Mouse (Mus musculus) brown adipose tissue, adult 24 weeks (tissue): ENCODE results near the gene Tmem14c. TPM values are rescaled to one million over a fixed set of nuclear protein-coding genes. Genes with fewer than 3 reads are reported as not detected.
"Not testable (repeated sequence)": the region's sequence is repeated elsewhere in the genome, so short reads cannot be mapped to it uniquely, and the experiment has no call there.

Source experiments
- H3K27ac ChIP-seq: fragments of 200-500 bp; replicated peaks from 2 replicates; pipeline ENCODE4 v1.5.1; 2012; ENCODE audit warnings: low read depth, mild to moderate bottlenecking, low read length
- H3K4me1 ChIP-seq: fragments of 200-500 bp; 2 replicates; pipeline ENCODE4 v1.6.1; 2012; ENCODE audit warnings: low read length, mixed read lengths; ENCODE audit not compliant: control insufficient read depth, insufficient read depth, insufficient read length
- H3K4me3 ChIP-seq: fragments of 200-500 bp; 2 replicates; pipeline ENCODE4 v1.5.1; 2012; ENCODE audit warnings: low read depth, mild to moderate bottlenecking, low read length, moderate library complexity; ENCODE audit not compliant: insufficient read depth
- polyA plus RNA-seq: library from polyadenylated mRNA; stranded (reverse); fragments of >200 nt; gene quantifications from 2 replicates; pipeline ENCODE4 v1.2.4, GENCODE M21; 2012; ENCODE audit not compliant: missing spikeins, insufficient read depth, insufficient read length

Gene Tmem14c
- 595 and 651 TPM in 2 replicates for polyA plus RNA-seq

GRCm38 (mm10) chr13:41015829-41016634 is at the start of gene Tmem14c:
Tmem14c (plus strand) TSS chr13:41016292.
- Histone ChIP-seq H3K27ac (peak within 1 kb of the TSS; percentile 88), H3K4me1 (peaks cover 19% of the 10 kb centered on the region), H3K4me3 (peak within 1 kb of the TSS; percentile 73)

GRCm38 (mm10) chr13:40967609-40968008 is 48.5 kb upstream of the Tmem14c start:
- Histone ChIP-seq H3K4me3 (no peak overlapping the region), H3K4me1 (peaks cover 3% of the 10 kb centered on the region; the same call in 1 of the 2 replicates), H3K27ac (no peak overlapping the region)

GRCm38 (mm10) chr13:40968564-40968963 is 47.5 kb upstream of the Tmem14c start:
- Histone ChIP-seq H3K4me1 (peaks cover 3% of the 10 kb centered on the region; the same call in 1 of the 2 replicates), H3K4me3 (no peak overlapping the region), H3K27ac (no peak overlapping the region)

GRCm38 (mm10) chr13:40969761-40970390 is 46.2 kb upstream of the Tmem14c start:
- peaks cover 3% of the 10 kb centered on the region; the same call in 1 of the 2 replicates for H3K4me1 ChIP-seq
- no peak overlapping the region for H3K4me3 ChIP-seq
- H3K27ac ChIP-seq = no peak overlapping the region

- Histone ChIP-seq H3K27ac (no peak overlapping the region), H3K4me3 (no peak overlapping the region), H3K4me1 (peaks cover 3% of the 10 kb centered on the region; the same call in 1 of the 2 replicates)
Observed at GRCm38 (mm10) chr13:40971261-40971660, 44.8 kb upstream of the Tmem14c start.

- no peak overlapping the region for H3K4me3 ChIP-seq
- H3K4me1 ChIP-seq = peaks cover 3% of the 10 kb centered on the region; the same call in 1 of the 2 replicates
- no peak overlapping the region for H3K27ac ChIP-seq
Observed at GRCm38 (mm10) chr13:40971831-40972230, 44.3 kb upstream of the Tmem14c start.

- H3K27ac ChIP-seq = no peak overlapping the region
- H3K4me1 ChIP-seq = peaks cover 5% of the 10 kb centered on the region; the same call in 1 of the 2 replicates
- H3K4me3 ChIP-seq = no peak overlapping the region
Observed at GRCm38 (mm10) chr13:40972976-40973375, 43.1 kb upstream of the Tmem14c start.

GRCm38 (mm10) chr13:40977609-40978008 is 38.5 kb upstream of the Tmem14c start:
- H3K4me3 ChIP-seq = no peak overlapping the region

GRCm38 (mm10) chr13:40978652-40979051 is 37.4 kb upstream of the Tmem14c start:
- H3K4me3 ChIP-seq = peak overlapping the region; percentile 3; the same call in 1 of the 2 replicates
- peaks cover 6% of the 10 kb centered on the region; the same call in 1 of the 2 replicates for H3K4me1 ChIP-seq
- peak overlapping the region; percentile 92 for H3K27ac ChIP-seq

More at GRCm38 (mm10) chr13:40977609-40978008, 38.5 kb upstream of the Tmem14c start:
- Histone ChIP-seq H3K27ac (no peak overlapping the region), H3K4me1 (peaks cover 6% of the 10 kb centered on the region; the same call in 1 of the 2 replicates)

GRCm38 (mm10) chr13:40979321-40979720 is 36.8 kb upstream of the Tmem14c start:
- H3K4me1 ChIP-seq = peaks cover 6% of the 10 kb centered on the region; the same call in 1 of the 2 replicates
- 0 out of 2 replicates have a peak overlapping the region, but pooled peaks have one; percentile 3 for H3K4me3 ChIP-seq
- H3K27ac ChIP-seq = peak overlapping the region; percentile 89

GRCm38 (mm10) chr13:40982759-40983158 is 33.3 kb upstream of the Tmem14c start:
- H3K27ac ChIP-seq = no peak overlapping the region
- H3K4me3 ChIP-seq = no peak overlapping the region
- peaks cover 6% of the 10 kb centered on the region; the same call in 1 of the 2 replicates for H3K4me1 ChIP-seq

- H3K4me1 ChIP-seq = no peaks in the 10 kb centered on the region
- no peak overlapping the region for H3K27ac ChIP-seq
- no peak overlapping the region for H3K4me3 ChIP-seq
Observed at GRCm38 (mm10) chr13:40986081-40986480, 30.0 kb upstream of the Tmem14c start.

GRCm38 (mm10) chr13:40987608-40988303 is 28.3 kb upstream of the Tmem14c start:
- H3K4me3 ChIP-seq, H3K4me1 ChIP-seq, H3K27ac ChIP-seq: not testable (repeated sequence)

- Histone ChIP-seq H3K27ac (no peak overlapping the region), H3K4me1 (no peaks in the 10 kb centered on the region), H3K4me3 (no peak overlapping the region)
Observed at GRCm38 (mm10) chr13:40988418-40988817, 27.7 kb upstream of the Tmem14c start.
